Mouse (Mus musculus) left cerebral cortex, postnatal 25 days (tissue): ENCODE results near the gene N4bp3. TPM values are rescaled to one million over a fixed set of nuclear protein-coding genes. Genes with fewer than 3 reads are reported as not detected.

Experiments used
- DNase-seq, 2 experiments: peaks; one replicate each; pipeline ENCODE4 v3.0.0; 2022; ENCODE audit warnings: low spot score in 2 of 2, mixed read lengths in 1 of 2
- intact Hi-C: fragments of 180-260 bp; cut with DNase I; formaldehyde crosslinking; loops from one replicate; pipeline ENCODE4 v1.15.1; 2025
- total RNA-seq, 2 experiments: library from RNA; stranded (reverse); gene quantifications; 2 replicates each; pipeline ENCODE4 v1.2.3; 2021

The N4bp3 gene
- total RNA-seq, 2 experiments from 2014 or later = 10.0 to 10.8 TPM

GRCm38 (mm10) chr11:51609266-51609909 lies 41.3 kb downstream of the N4bp3 start:
- intact Hi-C loops = loop anchor here (5.0 kb wide), 1 partner anchor 608 kb away; no protein-coding TSS in a partner anchor
- no peak for DNase-seq

- DNase-seq = no peak
- intact Hi-C loops = loop anchor here (5.0 kb wide), 1 partner anchor 610 kb away; no protein-coding TSS in a partner anchor
These were observed 43.4 kb downstream of the N4bp3 start for GRCm38 (mm10) chr11:51607096-51607738.

- DNase-seq = peak; percentile 98 to 99
- intact Hi-C loops = loop anchor here (5.0 kb wide), 1 partner anchor 611 kb away; no protein-coding TSS in a partner anchor
These were observed 44.1 kb downstream of the N4bp3 start, which contains the start of gene Hnrnpab for GRCm38 (mm10) chr11:51606447-51607095. Hnrnpab (minus strand) TSS chr11:51606847.

GRCm38 (mm10) chr11:51605602-51606446 lies 44.8 kb downstream of the N4bp3 start:
- intact Hi-C loops = loop anchor here (5.0 kb wide), 1 partner anchor 611 kb away; no protein-coding TSS in a partner anchor
- DNase-seq = peak; percentile 72 to 82

GRCm38 (mm10) chr11:51602253-51602652 lies 48.4 kb downstream of the N4bp3 start:
- intact Hi-C loops = no loop called here
- DNase-seq = peak in 1 of 2 experiments; percentile 48

GRCm38 (mm10) chr11:51597553-51597952 lies 53.1 kb downstream of the N4bp3 start:
- intact Hi-C loops = no loop called here

GRCm38 (mm10) chr11:51595459-51596083 lies 55.1 kb downstream of the N4bp3 start:
- DNase-seq = no peak
- intact Hi-C loops = no loop called here

More at GRCm38 (mm10) chr11:51597553-51597952, 53.1 kb downstream of the N4bp3 start:
- DNase-seq = no peak

- DNase-seq = no peak
- intact Hi-C loops = no loop called here
These were observed 55.8 kb downstream of the N4bp3 start for GRCm38 (mm10) chr11:51594715-51595350.

GRCm38 (mm10) chr11:51593849-51594248 lies 56.8 kb downstream of the N4bp3 start:
- no peak for DNase-seq
- intact Hi-C loops = no loop called here

GRCm38 (mm10) chr11:51593368-51593767 lies 57.3 kb downstream of the N4bp3 start:
- intact Hi-C loops = no loop called here

More at GRCm38 (mm10) chr11:51593368-51593767, 57.3 kb downstream of the N4bp3 start:
- no peak for DNase-seq

Other genes with a start within 250 kb of the N4bp3 start
- gene Phykpl, start 66.1 kb downstream of the N4bp3 start, total RNA-seq = 1 to 10 TPM; 5.7 to 8.4 TPM
- gene Hnrnpab, start 44.0 kb downstream of the N4bp3 start, total RNA-seq = 100 to 1,000 TPM; 116 to 129 TPM
- gene Nhp2, start 31.1 kb downstream of the N4bp3 start, total RNA-seq = 10 to 100 TPM; 39.3 to 47.6 TPM
- 10 to 100 TPM; 55.0 to 60.7 TPM for gene Rmnd5b, start 14.9 kb downstream of the N4bp3 start, total RNA-seq
- gene D930048N14Rik, start 112 bp upstream of the N4bp3 start, total RNA-seq = 1 to 10 TPM; 1.1 to 1.7 TPM
- 10 to 100 TPM; 34.3 to 35.3 TPM for gene 0610009B22Rik, start 38.0 kb upstream of the N4bp3 start, total RNA-seq
- 10 to 100 TPM; 16.4 to 21.3 TPM for gene Sec24a, start 112.8 kb upstream of the N4bp3 start, total RNA-seq
- 10 to 100 TPM; 68.3 to 70.1 TPM for gene Sar1b, start 112.8 kb upstream of the N4bp3 start, total RNA-seq
- gene Jade2, start 206.8 kb upstream of the N4bp3 start, total RNA-seq = 10 to 100 TPM; 28.7 to 34.5 TPM